Mouse (Mus musculus) cortical plate, adult 2 months (tissue): ENCODE data around the gene Phykpl. TPM values are rescaled to one million over a fixed set of nuclear protein-coding genes. Genes with fewer than 3 reads are reported as not detected.
A peak's percentile ranks its signal among the peaks of the same experiment; 100 is the strongest.

ENCODE experiments used
- H3K27ac ChIP-seq: fragments of 200-500 bp; 2 replicates; pipeline ENCODE4 v1.5.1; 2012; ENCODE audit warnings: low read length, control low read depth, inconsistent platforms; ENCODE audit not compliant: insufficient read depth
- H3K4me1 ChIP-seq: fragments of 200-500 bp; 2 replicates; pipeline ENCODE4 v1.6.1; 2011; ENCODE audit warnings: low read length; ENCODE audit not compliant: control insufficient read depth, insufficient read depth
- H3K4me3 ChIP-seq: fragments of 200-500 bp; 2 replicates; pipeline ENCODE4 v1.5.1; 2011; ENCODE audit warnings: mild to moderate bottlenecking, low read length, control low read depth; ENCODE audit not compliant: insufficient read depth
- CTCF ChIP-seq: fragments of 200-500 bp; IDR thresholded peaks from 2 replicates; pipeline ENCODE4 v1.5.1; 2011; ENCODE audit warnings: mild to moderate bottlenecking, control low read depth, low read length; ENCODE audit not compliant: insufficient read depth; ENCODE audit errors: extremely low read depth
- POLR2A ChIP-seq: fragments of 200-500 bp; IDR thresholded peaks from 2 replicates; pipeline ENCODE4 v1.6.1; 2011; ENCODE audit warnings: mild to moderate bottlenecking, low read length, control low read depth; ENCODE audit not compliant: insufficient read depth; ENCODE audit errors: extremely low read depth
- polyA plus RNA-seq: library from polyadenylated mRNA; depleted of rRNA; stranded (reverse); fragments of >200 nt; gene quantifications from 2 replicates; pipeline ENCODE4 v1.2.3, GENCODE M21; 2012; rRNA removed

The Phykpl gene
- polyA plus RNA-seq = 9.7 and 10.5 TPM in 2 replicates

DNA sequence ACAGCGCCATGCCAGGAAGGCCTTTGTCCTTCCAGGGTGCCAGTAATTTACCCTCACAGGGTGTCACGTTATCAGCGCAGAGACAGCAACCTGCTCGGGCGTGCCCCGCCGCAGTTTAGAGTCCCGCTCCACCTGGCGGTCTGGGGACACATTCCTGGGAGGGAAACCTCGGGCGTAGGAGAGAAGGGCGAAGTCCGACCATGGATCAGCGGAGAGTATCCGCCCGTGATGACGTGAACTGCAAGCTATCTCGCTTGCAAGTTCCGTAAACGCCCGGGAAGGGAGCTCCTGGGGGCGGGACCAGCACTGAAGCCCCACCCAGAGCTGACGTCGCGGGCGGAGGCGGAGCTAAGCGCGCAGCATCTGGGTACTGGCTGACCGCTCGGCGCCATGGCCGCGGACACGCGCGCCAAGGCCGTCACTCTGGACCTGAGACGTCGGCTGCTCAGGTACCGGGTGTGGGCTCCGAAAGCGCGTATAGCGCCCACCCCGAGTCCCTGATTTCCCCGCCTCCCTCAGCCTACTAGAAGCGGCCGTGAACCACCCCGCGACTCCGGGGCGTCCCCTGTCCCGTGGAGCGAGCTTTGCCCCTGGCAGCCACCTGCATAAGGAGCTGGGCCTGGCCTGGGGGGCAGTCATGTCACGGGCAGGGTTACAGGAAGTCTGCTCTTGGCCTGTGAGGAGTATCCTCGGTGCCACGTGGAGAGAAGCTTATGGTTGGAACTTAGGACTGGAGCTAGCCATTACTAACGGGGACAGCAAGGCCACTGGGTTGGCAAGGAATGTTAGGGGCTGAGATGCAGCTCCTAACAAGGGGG is at the start of gene Phykpl:
TSS of gene Phykpl (plus strand) at position 327 of the 818 bp plus-strand sequence.
- Histone ChIP-seq H3K4me3 (peak within 1 kb of the TSS; percentile 65), H3K4me1 (peaks cover 3% of the 10 kb centered on the region; the same call in 1 of the 2 replicates), H3K27ac (peak within 1 kb of the TSS; percentile 89)
- TF ChIP-seq CTCF (no peak), POLR2A (peak; percentile 97)

DNA sequence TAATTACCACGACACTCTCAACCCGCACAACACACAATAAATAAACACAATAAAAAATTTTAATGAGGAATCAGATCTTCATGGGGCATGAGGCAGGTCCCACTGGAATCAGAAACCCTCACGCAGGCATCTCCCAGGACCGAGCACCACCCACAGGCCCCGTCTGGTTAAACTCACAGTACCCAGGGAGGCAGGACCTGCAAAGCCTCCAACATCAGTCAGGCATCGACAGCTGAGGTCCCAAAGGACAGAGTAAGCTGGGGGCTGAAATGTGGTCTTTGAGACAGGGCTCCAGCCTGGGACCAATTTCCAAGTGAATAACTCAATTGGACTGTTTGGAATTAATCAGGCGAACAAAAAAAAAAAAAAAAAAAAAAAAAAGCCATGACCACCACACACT is 46.2 kb upstream of the Phykpl start:
- Histone ChIP-seq H3K4me1 (no peaks in the 10 kb centered on the region), H3K27ac (no peak overlapping the region), H3K4me3 (no peak overlapping the region)
- no peak for TF ChIP-seq POLR2A
- no peak for TF ChIP-seq CTCF

DNA sequence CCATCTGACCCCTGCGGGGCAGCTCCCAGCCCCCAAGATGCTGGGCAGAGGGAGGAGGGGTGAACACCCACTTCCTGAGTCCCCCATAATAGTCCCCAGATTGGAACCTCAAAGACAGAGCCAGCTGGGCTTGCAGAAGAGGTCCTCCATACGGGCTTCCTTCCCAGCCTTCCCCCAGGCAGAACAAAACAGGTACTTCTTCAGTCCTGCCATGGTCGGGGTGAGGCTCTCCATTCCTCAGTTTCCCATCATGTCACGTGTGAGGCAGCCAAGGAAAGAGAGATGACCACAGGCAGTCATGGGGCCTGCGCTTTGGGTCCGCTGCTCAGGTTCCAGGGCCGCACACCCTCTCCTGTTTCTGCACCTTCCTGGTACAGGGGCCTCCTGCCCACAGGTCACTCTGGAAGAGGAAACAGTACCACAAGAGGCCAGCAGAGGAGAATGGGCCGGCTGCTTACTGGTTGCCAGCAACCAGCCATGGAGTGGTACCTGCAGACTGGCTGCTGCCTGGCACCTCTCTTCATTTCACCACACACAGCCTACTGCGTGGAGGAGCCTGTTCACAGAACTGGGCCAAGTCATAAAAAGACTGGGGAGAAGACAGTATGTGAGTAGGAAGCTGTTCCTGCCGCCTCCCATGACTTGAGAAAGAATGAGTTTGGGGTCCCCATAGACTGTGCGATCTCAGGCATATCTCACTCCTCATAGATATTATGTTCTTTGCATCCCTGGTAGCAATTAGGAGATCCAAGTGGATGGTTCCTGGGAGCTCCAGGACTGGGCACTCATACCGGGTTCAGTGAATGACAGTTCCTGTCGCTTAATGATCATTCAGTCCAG is 45.4 kb upstream of the Phykpl start:
- no peak for TF ChIP-seq POLR2A
- no peak for TF ChIP-seq CTCF
- H3K4me3 ChIP-seq = no peak overlapping the region
- no peak overlapping the region for H3K27ac ChIP-seq
- H3K4me1 ChIP-seq = no peaks in the 10 kb centered on the region

DNA sequence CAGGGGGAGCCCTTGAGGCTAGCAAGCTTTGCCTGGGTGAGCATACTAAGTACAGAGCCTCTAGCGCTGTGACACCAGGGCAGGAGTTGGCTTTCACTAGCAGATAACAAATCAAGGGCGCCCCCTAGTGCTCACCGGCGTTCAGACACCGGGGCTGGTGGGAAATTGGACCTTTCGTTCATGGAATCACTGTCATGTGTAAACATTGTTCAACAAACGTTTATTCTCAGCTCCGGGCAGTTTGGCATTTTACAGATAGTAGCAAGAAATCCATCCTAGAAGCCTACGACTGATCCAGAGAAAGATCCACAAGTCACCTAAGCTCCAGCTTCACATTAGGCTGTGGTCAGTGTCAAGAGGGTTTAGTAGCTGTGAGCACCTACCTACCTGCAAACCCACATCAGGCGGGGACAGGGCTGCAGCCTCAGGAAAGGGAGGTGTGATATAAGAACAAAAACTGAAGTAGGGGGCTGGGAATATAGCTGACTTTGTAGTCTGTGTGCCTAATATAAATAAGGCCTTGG is 44.7 kb upstream of the Phykpl start:
- TF ChIP-seq POLR2A (no peak), CTCF (peak; percentile 93)
- no peak overlapping the region for H3K27ac ChIP-seq
- H3K4me3 ChIP-seq = no peak overlapping the region
- H3K4me1 ChIP-seq = no peaks in the 10 kb centered on the region

DNA sequence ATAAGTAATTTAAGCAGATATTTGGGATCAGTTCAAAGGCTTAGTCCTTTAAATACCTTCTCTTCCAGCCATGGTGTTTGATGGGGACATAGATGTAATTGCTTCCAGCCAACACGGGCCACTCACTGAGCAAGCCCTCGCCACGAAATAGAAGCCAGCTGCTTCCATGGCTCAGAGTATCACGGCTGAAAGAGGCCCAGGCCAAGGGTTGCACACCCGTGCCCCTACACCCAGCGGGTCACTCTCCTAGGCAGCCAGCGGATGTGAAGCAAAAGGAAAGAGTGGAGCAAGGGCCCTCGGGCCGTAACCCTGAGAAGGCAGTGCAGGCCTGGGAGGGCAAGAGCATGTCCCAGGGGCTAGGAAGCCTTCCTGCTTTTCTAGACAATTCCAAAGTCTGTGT is 42.1 kb upstream of the Phykpl start:
- no peak overlapping the region for H3K27ac ChIP-seq
- no peak overlapping the region for H3K4me3 ChIP-seq
- H3K4me1 ChIP-seq = no peaks in the 10 kb centered on the region
- TF ChIP-seq CTCF (no peak), POLR2A (no peak)

DNA sequence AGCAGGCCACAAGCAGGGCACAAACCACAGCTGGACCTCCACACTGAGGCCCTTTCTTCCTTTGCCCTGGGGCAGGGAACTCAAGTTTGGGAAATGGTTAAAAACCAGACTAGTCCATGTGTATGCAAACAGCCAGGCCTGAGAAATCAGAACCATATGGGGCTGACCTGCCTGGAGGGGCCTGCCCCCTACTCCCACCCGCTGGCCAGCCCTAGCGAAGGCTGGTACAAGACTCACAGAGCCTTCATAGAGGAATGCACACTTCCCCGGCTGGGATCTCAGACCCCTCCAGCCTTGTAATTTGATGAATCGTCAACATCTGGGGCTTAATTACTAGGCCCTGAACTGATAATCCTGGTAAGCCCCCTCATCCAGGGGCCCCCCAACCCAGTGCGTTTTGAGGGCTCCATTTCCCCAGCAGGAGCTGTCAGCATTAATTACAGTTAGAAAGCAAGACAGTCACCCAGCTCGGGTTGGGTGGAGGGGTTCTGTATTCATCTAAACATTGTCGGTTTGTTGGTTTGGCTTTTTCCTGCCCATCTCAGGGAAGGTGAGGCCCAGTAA is 41.0 kb upstream of the Phykpl start:
- Histone ChIP-seq H3K4me1 (no peaks in the 10 kb centered on the region), H3K4me3 (no peak overlapping the region), H3K27ac (no peak overlapping the region)
- no peak for TF ChIP-seq POLR2A
- TF ChIP-seq CTCF = no peak

DNA sequence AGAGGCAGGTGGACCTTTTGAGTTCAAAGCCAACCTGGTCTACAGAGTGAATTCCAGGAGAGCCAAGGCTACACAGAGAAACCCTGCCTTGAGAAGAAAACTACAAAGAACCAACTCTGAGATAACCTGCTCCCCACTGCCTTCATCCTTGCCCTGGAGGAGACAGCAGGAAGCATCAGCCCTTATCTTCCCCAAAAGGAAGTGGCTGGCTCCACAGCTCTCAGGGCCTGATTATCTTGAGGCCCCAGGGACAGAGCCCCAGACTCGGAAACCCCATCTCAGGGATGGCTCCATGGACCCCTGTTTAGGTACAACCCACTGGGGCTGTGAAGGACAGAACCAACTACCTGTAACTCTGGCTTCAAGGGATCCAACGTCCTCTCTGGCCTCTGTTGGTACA is 40.1 kb upstream of the Phykpl start:
- H3K27ac ChIP-seq = no peak overlapping the region
- H3K4me3 ChIP-seq = no peak overlapping the region
- TF ChIP-seq POLR2A (no peak), CTCF (no peak)

DNA sequence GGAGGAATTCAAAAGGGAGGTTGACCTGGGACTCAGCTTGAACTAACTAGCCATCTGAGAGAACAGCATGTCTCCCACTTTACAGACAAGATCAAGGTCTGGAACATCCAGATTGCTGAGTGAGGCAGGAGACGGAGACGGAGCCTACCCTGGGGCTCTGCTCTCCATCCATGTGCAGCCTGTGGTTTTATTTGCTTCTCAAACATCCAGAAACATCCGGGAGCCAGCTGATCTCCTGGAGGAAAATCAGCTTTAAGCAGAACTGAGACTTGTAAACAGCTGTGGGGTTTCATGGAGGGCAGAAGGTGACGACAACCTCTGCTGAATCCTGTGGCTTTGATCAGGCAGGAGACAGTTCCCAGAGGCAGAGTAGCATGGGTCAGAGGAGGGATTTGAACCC is 38.7 kb upstream of the Phykpl start:
- no peak for TF ChIP-seq CTCF
- H3K4me3 ChIP-seq = no peak overlapping the region
- H3K27ac ChIP-seq = no peak overlapping the region

More for the DNA sequence above, 40.1 kb upstream of the Phykpl start:
- no peaks in the 10 kb centered on the region for H3K4me1 ChIP-seq

DNA sequence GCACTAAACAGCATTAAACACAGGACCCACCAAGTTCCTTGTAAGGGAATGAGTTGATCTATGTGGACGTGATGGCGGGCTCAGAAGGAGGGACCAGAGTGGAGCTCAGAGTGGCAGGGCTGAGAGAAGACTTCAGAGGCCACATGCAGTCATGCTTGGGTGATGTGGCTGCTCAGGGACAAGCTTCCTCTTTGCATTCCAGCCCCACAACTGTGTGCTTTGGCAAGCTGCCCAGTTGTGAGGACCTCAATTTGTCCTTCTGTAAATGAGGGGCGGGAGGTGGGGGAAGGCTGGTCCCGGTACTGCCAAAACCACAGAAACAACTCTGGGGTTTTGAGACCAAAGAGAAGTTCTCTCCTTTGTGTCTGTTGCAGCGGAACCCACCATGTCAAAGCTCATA is 33.3 kb upstream of the Phykpl start:
- TF ChIP-seq CTCF (no peak), POLR2A (no peak)
- Histone ChIP-seq H3K27ac (no peak overlapping the region), H3K4me3 (no peak overlapping the region), H3K4me1 (no peaks in the 10 kb centered on the region)

More for the DNA sequence above, 38.7 kb upstream of the Phykpl start:
- no peaks in the 10 kb centered on the region for H3K4me1 ChIP-seq
